Mouse (Mus musculus) liver, embryonic 15.5 days (tissue): Measurements from ENCODE around the gene Jarid2. TPM values are rescaled to one million over a fixed set of nuclear protein-coding genes. Genes with fewer than 3 reads are reported as not detected.

Experiments
- ATAC-seq: fragments of 200-750 bp; cut with Nextera tagmentation; 2 replicates; pipeline ENCODE4 v1.8.0; 2017; ENCODE audit warnings: moderate number of reproducible peaks, mild to moderate bottlenecking, moderate library complexity; ENCODE audit not compliant: insufficient read depth
- H3K27ac ChIP-seq: fragments of 300-500 bp; sonication (generic); replicated peaks from 2 replicates; pipeline ENCODE4 v1.5.1; 2015; ENCODE audit warnings: mild to moderate bottlenecking, inconsistent platforms
- H3K27me3 ChIP-seq: fragments of 300-500 bp; sonication (generic); 2 replicates; pipeline ENCODE4 v1.6.1; 2015; ENCODE audit warnings: mild to moderate bottlenecking, inconsistent platforms
- H3K36me3 ChIP-seq: fragments of 300-500 bp; sonication (generic); replicated peaks from 2 replicates; pipeline ENCODE4 v1.6.1; 2015; ENCODE audit warnings: moderate library complexity, mild to moderate bottlenecking, inconsistent platforms
- H3K4me1 ChIP-seq: fragments of 300-500 bp; sonication (generic); replicated peaks from 2 replicates; pipeline ENCODE4 v1.6.1; 2015; ENCODE audit warnings: inconsistent platforms
- H3K4me2 ChIP-seq: fragments of 300-500 bp; sonication (generic); 2 replicates; pipeline ENCODE4 v1.6.1; 2015; ENCODE audit warnings: moderate library complexity, mild to moderate bottlenecking, inconsistent platforms
- H3K4me3 ChIP-seq: fragments of 300-500 bp; sonication (generic); replicated peaks from 2 replicates; pipeline ENCODE4 v1.5.1; 2015; ENCODE audit warnings: mild to moderate bottlenecking, inconsistent platforms
- H3K9ac ChIP-seq: fragments of 300-500 bp; sonication (generic); 2 replicates; pipeline ENCODE4 v1.6.1; 2015; ENCODE audit warnings: moderate library complexity, mild to moderate bottlenecking, inconsistent platforms
- H3K9me3 ChIP-seq: fragments of 300-500 bp; sonication (generic); replicated peaks from 2 replicates; pipeline ENCODE4 v1.6.1; 2016; ENCODE audit warnings: inconsistent platforms
- WGBS: fragments of 180-500 bp; shearing (Covaris S2); methylation state at CpG from one replicate; pipeline ENCODE4 v1.1.7; 2015; ENCODE audit warnings: mixed read lengths; ENCODE audit not compliant: insufficient replicate concordance; 5-methylcytosine and 5-hydroxymethylcytosine counted together
- polyA plus RNA-seq: library from polyadenylated mRNA; unstranded; fragments of >200 nt; fragmentation: Nextera tagmentation; extraction: Ambion mirVana; gene quantifications from 2 replicates; pipeline ENCODE4 v1.2.1, GENCODE M21; 2015

The Jarid2 gene
- polyA plus RNA-seq, 1 experiment from 2014 or later = 10.4 TPM

DNA sequence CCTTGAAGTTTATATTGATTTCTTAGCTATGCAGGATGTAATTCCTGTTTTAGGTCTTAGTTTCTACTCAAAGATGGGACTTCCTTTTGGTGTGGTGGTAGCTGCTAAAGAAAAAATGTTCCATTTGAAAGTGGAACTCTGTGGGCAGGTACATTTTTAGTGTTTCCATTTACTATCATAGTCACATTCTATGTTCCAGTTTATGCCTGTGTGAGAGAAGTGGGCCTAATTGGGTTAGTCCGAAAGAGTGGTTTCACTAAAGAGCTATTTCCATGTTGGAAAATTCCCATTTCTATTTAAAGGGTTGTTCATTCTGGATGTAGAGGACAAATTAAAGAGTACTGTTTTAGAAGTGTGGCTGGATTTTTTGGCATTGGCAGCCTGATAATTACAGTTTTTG lies 79.0 kb downstream of the Jarid2 start:
- Histone ChIP-seq H3K9ac (no peak overlapping the region), H3K4me1 (0 out of 2 replicates have a peak, but pooled peaks cover 3% of the 10 kb centered on the region), H3K4me2 (no peak overlapping the region), H3K27ac (no peak overlapping the region), H3K9me3 (no peaks in the 10 kb centered on the region), H3K27me3 (no peaks in the 10 kb centered on the region), H3K4me3 (no peak overlapping the region), H3K36me3 (no peaks in the 10 kb centered on the region)
- WGBS = 78% methylated on average over 1 of the region's 1 CpGs
- no peak for ATAC-seq

DNA sequence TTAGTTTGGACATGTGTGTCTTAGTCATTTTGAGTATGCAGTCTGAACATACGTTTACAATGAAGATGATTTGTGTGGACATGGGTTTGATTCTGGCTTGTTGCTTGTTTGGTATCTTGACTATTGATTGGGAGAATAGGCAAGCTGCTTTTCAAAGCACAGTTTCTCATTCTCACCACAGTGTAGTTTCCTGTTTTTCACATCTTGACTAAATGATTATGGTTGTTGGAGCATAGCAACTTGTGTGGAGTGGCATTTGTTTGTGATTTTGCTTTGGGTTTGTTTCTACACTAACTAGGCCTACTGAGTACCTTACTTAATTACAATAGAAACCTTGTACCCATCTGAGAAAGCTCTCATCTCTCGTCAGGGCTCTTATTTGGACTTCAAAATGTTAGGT lies 81.7 kb downstream of the Jarid2 start:
- no peak overlapping the region for H3K27ac ChIP-seq
- WGBS = 50% methylated on average over 2 of the region's 2 CpGs
- H3K4me1 ChIP-seq = 0 out of 2 replicates have a peak, but pooled peaks cover 3% of the 10 kb centered on the region
- no peak overlapping the region for H3K4me2 ChIP-seq
- H3K36me3 ChIP-seq = no peaks in the 10 kb centered on the region
- no peaks in the 10 kb centered on the region for H3K9me3 ChIP-seq
- H3K4me3 ChIP-seq = no peak overlapping the region
- H3K27me3 ChIP-seq = no peaks in the 10 kb centered on the region
- ATAC-seq = no peak
- no peak overlapping the region for H3K9ac ChIP-seq

DNA sequence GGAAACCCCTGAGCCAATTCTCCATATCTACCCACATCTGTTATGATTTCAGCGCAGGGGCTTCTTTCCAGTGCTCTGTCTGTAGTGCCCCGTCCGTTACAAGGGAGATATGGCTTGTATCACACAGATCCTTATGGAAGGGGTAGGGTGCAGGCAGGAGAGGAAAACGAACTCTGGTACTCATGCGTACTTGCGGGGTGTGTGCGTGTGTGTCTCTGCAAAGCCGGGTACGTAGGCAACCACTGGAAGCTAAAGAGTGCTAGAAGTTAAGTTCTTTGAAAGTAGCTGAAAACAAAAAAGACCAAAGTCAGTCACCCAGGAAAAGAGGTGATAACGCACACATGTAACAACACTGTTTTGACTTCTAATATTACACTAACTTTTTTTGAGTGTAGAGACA lies 82.3 kb downstream of the Jarid2 start:
- no peak for ATAC-seq
- no peak overlapping the region for H3K4me3 ChIP-seq
- no peak overlapping the region for H3K9ac ChIP-seq
- no peak overlapping the region for H3K4me2 ChIP-seq
- WGBS = 45% methylated on average over 10 of the region's 10 CpGs
- H3K27ac ChIP-seq = no peak overlapping the region
- no peaks in the 10 kb centered on the region for H3K36me3 ChIP-seq
- 0 out of 2 replicates have a peak, but pooled peaks cover 3% of the 10 kb centered on the region for H3K4me1 ChIP-seq
- no peaks in the 10 kb centered on the region for H3K27me3 ChIP-seq
- no peaks in the 10 kb centered on the region for H3K9me3 ChIP-seq

DNA sequence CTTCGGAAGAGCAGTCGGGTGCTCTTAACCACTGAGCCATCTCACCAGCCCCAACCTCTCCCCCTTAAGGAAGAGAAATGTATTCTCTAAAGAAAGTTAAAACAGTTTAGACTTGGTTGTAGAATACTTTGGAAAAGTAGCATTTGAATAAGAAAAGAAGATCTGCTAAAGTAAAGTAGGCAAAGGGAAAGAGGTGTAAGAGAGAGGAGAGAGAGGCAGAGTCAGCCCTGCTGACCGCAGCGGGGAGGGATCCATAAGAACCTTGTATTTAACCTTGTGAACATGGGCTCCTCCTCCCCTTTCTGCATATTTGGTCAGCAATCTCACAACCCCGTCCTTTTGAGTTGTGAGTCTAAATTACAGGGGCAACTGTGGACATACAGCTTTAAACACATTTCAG lies 83.1 kb downstream of the Jarid2 start:
- no peak for ATAC-seq
- no peak overlapping the region for H3K4me2 ChIP-seq
- WGBS = 74% methylated on average over 5 of the region's 5 CpGs
- no peaks in the 10 kb centered on the region for H3K9me3 ChIP-seq
- no peak overlapping the region for H3K4me3 ChIP-seq
- H3K9ac ChIP-seq = no peak overlapping the region
- no peaks in the 10 kb centered on the region for H3K27me3 ChIP-seq
- no peak overlapping the region for H3K27ac ChIP-seq
- 0 out of 2 replicates have a peak, but pooled peaks cover 3% of the 10 kb centered on the region for H3K4me1 ChIP-seq
- H3K36me3 ChIP-seq = no peaks in the 10 kb centered on the region

DNA sequence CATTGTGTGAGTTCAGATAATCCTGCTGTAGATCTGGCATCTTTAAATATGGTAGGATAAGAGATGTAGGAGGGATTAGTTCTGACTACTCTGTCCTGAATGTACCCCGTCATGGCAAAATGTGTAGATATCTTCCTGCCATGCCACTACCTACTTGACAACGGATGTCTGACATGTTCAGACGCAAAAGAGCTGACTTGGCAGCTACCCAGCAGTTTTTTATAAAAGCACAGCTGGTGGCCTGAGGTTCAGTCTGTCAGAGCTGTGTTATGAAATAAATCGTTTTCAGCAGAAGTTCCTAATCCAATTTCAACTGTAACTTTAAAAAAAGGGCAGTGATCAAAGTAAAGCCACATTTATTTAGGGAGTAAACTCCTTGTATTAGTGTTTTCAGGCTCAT lies 90.1 kb downstream of the Jarid2 start:
- Histone ChIP-seq H3K9ac (no peak overlapping the region), H3K9me3 (no peaks in the 10 kb centered on the region), H3K36me3 (no peaks in the 10 kb centered on the region), H3K4me2 (no peak overlapping the region), H3K4me3 (no peak overlapping the region), H3K27ac (no peak overlapping the region), H3K27me3 (no peaks in the 10 kb centered on the region), H3K4me1 (peaks cover 11% of the 10 kb centered on the region)
- 27% methylated on average over 4 of the region's 4 CpGs for WGBS
- ATAC-seq = no peak

DNA sequence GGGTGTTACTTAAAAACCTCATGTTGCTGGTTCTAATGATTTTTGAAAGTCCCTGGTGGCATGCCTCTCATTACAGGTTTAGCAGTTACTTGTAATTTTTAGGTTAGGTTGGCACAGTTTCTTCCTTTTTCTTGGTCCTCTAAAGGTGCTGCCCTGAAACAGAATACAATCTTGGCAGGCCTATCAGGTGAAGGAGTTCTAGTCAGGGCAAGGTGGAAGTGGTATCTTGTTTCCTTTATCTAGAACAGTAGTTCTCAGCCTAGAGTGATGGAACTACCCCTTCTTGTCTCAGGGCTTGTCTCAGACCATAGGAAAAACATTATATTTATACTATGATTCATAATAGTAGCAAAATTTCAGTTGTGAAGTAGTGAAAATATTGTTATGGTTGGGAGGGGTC lies 93.3 kb downstream of the Jarid2 start:
- Histone ChIP-seq H3K4me3 (no peak overlapping the region), H3K9ac (no peak overlapping the region), H3K4me1 (peaks cover 9% of the 10 kb centered on the region), H3K4me2 (no peak overlapping the region), H3K27me3 (no peaks in the 10 kb centered on the region), H3K36me3 (0 out of 2 replicates have a peak, but pooled peaks cover 5% of the 10 kb centered on the region), H3K27ac (no peak overlapping the region), H3K9me3 (no peaks in the 10 kb centered on the region)
- no peak for ATAC-seq

DNA sequence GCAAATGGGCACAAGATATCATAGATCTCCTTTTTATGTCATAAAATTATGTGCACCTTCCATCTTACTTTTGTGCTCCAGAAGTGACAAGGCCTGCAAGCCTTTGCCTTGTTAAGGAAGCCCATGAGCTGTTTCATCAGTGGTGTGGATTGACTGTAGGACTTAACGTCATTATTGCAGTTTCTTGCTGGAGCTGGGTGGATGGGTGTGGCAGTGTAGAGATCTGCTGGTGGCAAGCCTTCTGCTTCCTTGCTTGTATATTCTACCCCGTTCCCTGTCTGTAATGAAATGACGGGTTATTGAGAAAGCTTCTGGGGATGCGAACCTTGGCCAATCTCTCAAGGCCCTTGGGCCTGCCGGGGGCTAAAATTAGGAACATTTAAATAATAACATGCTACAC lies 99.6 kb downstream of the Jarid2 start:
- Histone ChIP-seq H3K36me3 (0 out of 2 replicates have a peak, but pooled peaks cover 5% of the 10 kb centered on the region), H3K9me3 (no peaks in the 10 kb centered on the region), H3K4me1 (no peaks in the 10 kb centered on the region), H3K27me3 (no peaks in the 10 kb centered on the region), H3K27ac (no peak overlapping the region), H3K9ac (no peak overlapping the region), H3K4me3 (no peak overlapping the region), H3K4me2 (no peak overlapping the region)
- WGBS = 74% methylated on average over 5 of the region's 5 CpGs
- ATAC-seq = no peak

DNA sequence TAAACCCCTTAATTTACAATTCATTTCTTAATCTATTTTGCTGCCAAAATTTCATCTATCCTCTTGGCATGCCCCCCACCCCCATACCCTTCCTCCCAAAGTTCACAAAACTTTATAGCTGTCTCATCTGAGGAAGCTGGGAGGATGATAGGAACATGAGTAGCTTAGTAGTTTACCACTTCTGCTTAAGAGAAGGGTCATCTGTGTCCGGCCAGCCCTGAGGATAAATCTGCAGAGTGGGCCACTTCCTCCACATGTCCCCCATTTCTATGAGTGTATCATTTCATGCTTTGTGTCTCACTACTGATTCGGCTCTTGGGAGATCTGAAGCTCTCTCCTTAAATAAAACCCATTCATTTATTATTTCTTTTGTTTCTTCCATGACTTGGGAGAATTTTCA lies 102.8 kb downstream of the Jarid2 start:
- Histone ChIP-seq H3K27ac (no peak overlapping the region), H3K27me3 (no peaks in the 10 kb centered on the region), H3K9ac (no peak overlapping the region), H3K4me3 (no peak overlapping the region), H3K9me3 (no peaks in the 10 kb centered on the region), H3K4me1 (no peaks in the 10 kb centered on the region), H3K36me3 (no peaks in the 10 kb centered on the region), H3K4me2 (no peak overlapping the region)
- WGBS = 45% methylated on average over 2 of the region's 2 CpGs
- no peak for ATAC-seq

DNA sequence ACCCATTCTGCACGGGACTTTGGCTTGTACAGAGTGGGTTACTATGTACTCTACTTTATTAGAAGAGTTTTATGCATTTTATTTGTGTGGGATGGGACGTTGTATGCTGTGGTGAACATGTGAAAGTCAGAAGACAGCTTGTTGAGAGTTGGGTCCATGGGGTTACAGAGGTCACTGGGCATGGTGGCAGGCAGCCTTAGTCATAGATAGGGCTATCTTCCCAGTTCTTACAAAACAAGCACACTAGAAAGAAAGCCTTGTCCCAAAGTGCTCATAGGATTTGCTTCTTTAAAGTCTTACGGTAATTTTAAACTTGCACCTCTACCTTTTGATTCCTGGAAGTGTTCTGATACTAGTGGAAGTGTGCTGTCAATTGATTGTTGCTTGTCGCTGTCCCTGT lies 103.6 kb downstream of the Jarid2 start:
- no peaks in the 10 kb centered on the region for H3K4me1 ChIP-seq
- H3K9ac ChIP-seq = no peak overlapping the region
- H3K4me2 ChIP-seq = no peak overlapping the region
- H3K27me3 ChIP-seq = no peaks in the 10 kb centered on the region
- no peaks in the 10 kb centered on the region for H3K36me3 ChIP-seq
- H3K9me3 ChIP-seq = no peaks in the 10 kb centered on the region
- no peak overlapping the region for H3K27ac ChIP-seq
- no peak overlapping the region for H3K4me3 ChIP-seq
- ATAC-seq = no peak
- WGBS = 80% methylated on average over 4 of the region's 4 CpGs

DNA sequence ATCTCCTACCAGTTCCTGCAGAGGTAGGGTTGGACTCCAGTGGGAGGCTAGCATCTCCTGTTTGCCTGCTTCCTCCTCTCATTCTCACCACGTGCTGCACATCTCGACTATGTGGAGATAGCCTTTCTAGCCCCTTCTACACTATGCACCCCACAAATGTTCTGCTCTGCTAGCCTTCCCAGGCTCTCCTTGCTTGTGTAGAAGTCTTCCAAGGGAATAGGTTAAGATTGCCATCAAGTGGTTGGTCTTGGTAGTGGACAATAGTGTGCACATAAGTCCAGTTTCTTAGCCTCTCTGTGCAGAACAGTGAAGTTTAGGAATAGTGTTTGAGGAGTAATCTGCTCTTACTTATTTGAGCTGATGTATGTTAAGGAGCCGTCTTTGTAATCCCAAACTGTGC lies 104.1 kb downstream of the Jarid2 start:
- no peaks in the 10 kb centered on the region for H3K4me1 ChIP-seq
- no peak overlapping the region for H3K27ac ChIP-seq
- H3K27me3 ChIP-seq = no peaks in the 10 kb centered on the region
- WGBS = 47% methylated on average over 3 of the region's 3 CpGs
- no peaks in the 10 kb centered on the region for H3K9me3 ChIP-seq
- ATAC-seq = no peak
- no peak overlapping the region for H3K4me2 ChIP-seq
- H3K36me3 ChIP-seq = no peaks in the 10 kb centered on the region
- no peak overlapping the region for H3K9ac ChIP-seq
- no peak overlapping the region for H3K4me3 ChIP-seq

DNA sequence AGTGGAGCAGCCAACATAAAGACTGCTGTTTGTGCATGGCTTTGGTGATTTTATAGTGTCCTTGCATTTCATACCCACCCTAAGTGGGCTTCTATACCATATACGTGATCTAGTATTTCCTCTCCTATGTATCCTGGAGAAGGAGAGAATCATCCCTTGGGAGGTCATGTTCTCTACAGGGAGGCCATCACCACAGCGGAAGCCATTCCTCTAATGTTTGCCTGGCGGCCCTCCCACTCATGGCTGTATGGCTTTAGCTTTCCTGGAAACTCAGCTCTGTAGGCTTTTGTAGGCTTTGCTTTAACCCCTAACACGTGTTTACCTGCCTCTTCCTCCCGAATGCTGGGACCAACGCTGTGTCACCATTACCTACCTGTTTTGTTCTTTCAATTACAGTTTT lies 108.2 kb downstream of the Jarid2 start:
- H3K4me1 ChIP-seq = peaks cover 18% of the 10 kb centered on the region
- no peak overlapping the region for H3K27ac ChIP-seq
- no peak overlapping the region for H3K4me2 ChIP-seq
- ATAC-seq = no peak
- H3K9ac ChIP-seq = no peak overlapping the region
- H3K4me3 ChIP-seq = no peak overlapping the region
- no peaks in the 10 kb centered on the region for H3K27me3 ChIP-seq
- no peaks in the 10 kb centered on the region for H3K36me3 ChIP-seq
- 73% methylated on average over 6 of the region's 6 CpGs for WGBS
- no peaks in the 10 kb centered on the region for H3K9me3 ChIP-seq
